Mouse (Mus musculus) kidney, postnatal 0 days (tissue): ENCODE results near the gene Fbxl7. TPM values are rescaled to one million over a fixed set of nuclear protein-coding genes. Genes with fewer than 3 reads are reported as not detected.

Source experiments
- ATAC-seq: fragments of 200-750 bp; cut with Nextera tagmentation; replicated peaks from 2 replicates; pipeline ENCODE4 v1.8.0; 2017; ENCODE audit warnings: low read depth, moderate number of reproducible peaks, moderate TSS enrichment, moderate library complexity; ENCODE audit not compliant: low FRiP score
- DNase-seq: peaks from one replicate; pipeline ENCODE4 v3.0.0-alpha.2; 2016; ENCODE audit warnings: low spot score
- H3K27ac ChIP-seq: fragments of 300-500 bp; sonication (generic); 2 replicates; pipeline ENCODE4 v1.5.1; 2014; ENCODE audit warnings: mild to moderate bottlenecking
- H3K27me3 ChIP-seq: fragments of 300-500 bp; sonication (generic); 2 replicates; pipeline ENCODE4 v1.6.1; 2014; ENCODE audit warnings: low read length, mixed read lengths; ENCODE audit not compliant: insufficient read depth
- H3K36me3 ChIP-seq: fragments of 300-500 bp; sonication (generic); 2 replicates; pipeline ENCODE4 v1.6.1; 2014; ENCODE audit warnings: low read length, mixed read lengths; ENCODE audit not compliant: insufficient read depth
- H3K4me1 ChIP-seq: fragments of 300-500 bp; sonication (generic); replicated peaks from 2 replicates; pipeline ENCODE4 v1.6.1; 2014; ENCODE audit warnings: antibody characterized with exemption, low read length, mixed read lengths; ENCODE audit not compliant: insufficient read depth
- H3K4me2 ChIP-seq: fragments of 300-500 bp; sonication (generic); 2 replicates; pipeline ENCODE4 v1.6.1; 2014; ENCODE audit warnings: mild to moderate bottlenecking, low read length, moderate library complexity, mixed read lengths
- H3K4me3 ChIP-seq: fragments of 300-500 bp; sonication (generic); replicated peaks from 2 replicates; pipeline ENCODE4 v1.5.1; 2014; ENCODE audit warnings: low read depth, low read length
- H3K9ac ChIP-seq: fragments of 300-500 bp; sonication (generic); 2 replicates; pipeline ENCODE4 v1.6.1; 2014; ENCODE audit warnings: low read depth, low read length
- H3K9me3 ChIP-seq: fragments of 300-500 bp; sonication (generic); replicated peaks from 2 replicates; pipeline ENCODE4 v1.6.1; 2016; ENCODE audit warnings: low read length, inconsistent platforms, mixed read lengths
- CTCF ChIP-seq: IDR thresholded peaks from 2 replicates; pipeline ENCODE4 v1.5.1; 2016; ENCODE audit warnings: antibody characterized with exemption, low read depth, mild to moderate bottlenecking, moderate library complexity
- WGBS: fragments of 180-500 bp; shearing (Covaris S2); extraction: QIAGEN DNeasy Blood & Tissue Kit; methylation state at CpG from one replicate; pipeline ENCODE4 v1.1.7; 2014; 5-methylcytosine and 5-hydroxymethylcytosine counted together
- polyA plus RNA-seq: library from polyadenylated mRNA; unstranded; fragments of >200 nt; fragmentation: Nextera tagmentation; extraction: Ambion mirVana; gene quantifications from 2 replicates; pipeline ENCODE4 v1.2.1, GENCODE M21; 2015

Fbxl7 gene
- polyA plus RNA-seq, 1 experiment from 2014 or later: 7.9 TPM

- ATAC-seq: no peak
- Histone ChIP-seq H3K27ac (no peak overlapping the region), H3K9ac (no peak overlapping the region), H3K27me3 (no peaks in the 10 kb centered on the region), H3K9me3 (no peaks in the 10 kb centered on the region), H3K4me3 (no peak overlapping the region), H3K4me2 (no peak overlapping the region), H3K4me1 (no peaks in the 10 kb centered on the region; the same call in 1 of the 2 replicates), H3K36me3 (no peaks in the 10 kb centered on the region)
- TF ChIP-seq CTCF: no peak
- 95% methylated on average over 1 of the region's 1 CpGs for WGBS
- DNase-seq: no peak
Measured at GRCm38 (mm10) chr15:26872234-26872633, 23.1 kb downstream of the Fbxl7 start.

- WGBS: 64% methylated on average over 3 of the region's 3 CpGs
- no peak overlapping the region for H3K4me2 ChIP-seq
Measured at GRCm38 (mm10) chr15:26869197-26869596, 26.2 kb downstream of the Fbxl7 start.

GRCm38 (mm10) chr15:26867521-26867920 is 27.9 kb downstream of the Fbxl7 start:
- no peak for ATAC-seq
- Histone ChIP-seq H3K27me3 (no peaks in the 10 kb centered on the region), H3K36me3 (no peaks in the 10 kb centered on the region), H3K4me2 (no peak overlapping the region), H3K27ac (no peak overlapping the region), H3K4me3 (no peak overlapping the region), H3K9me3 (no peaks in the 10 kb centered on the region), H3K4me1 (no peaks in the 10 kb centered on the region), H3K9ac (no peak overlapping the region)
- WGBS: 78% methylated on average over 5 of the region's 5 CpGs
- no peak for TF ChIP-seq CTCF
- DNase-seq: no peak

More at GRCm38 (mm10) chr15:26869197-26869596, 26.2 kb downstream of the Fbxl7 start:
- Histone ChIP-seq H3K9ac (no peak overlapping the region), H3K4me1 (no peaks in the 10 kb centered on the region), H3K27me3 (no peaks in the 10 kb centered on the region), H3K4me3 (no peak overlapping the region), H3K36me3 (no peaks in the 10 kb centered on the region), H3K9me3 (no peaks in the 10 kb centered on the region), H3K27ac (no peak overlapping the region)
- TF ChIP-seq CTCF: no peak
- DNase-seq (no peak), ATAC-seq (no peak)

GRCm38 (mm10) chr15:26862173-26862572 is 33.2 kb downstream of the Fbxl7 start:
- H3K36me3 ChIP-seq: no peaks in the 10 kb centered on the region
- ATAC-seq (no peak), DNase-seq (no peak)
- WGBS: 72% methylated on average over 2 of the region's 2 CpGs
- no peaks in the 10 kb centered on the region for H3K9me3 ChIP-seq
- no peak overlapping the region for H3K4me3 ChIP-seq
- no peak overlapping the region for H3K9ac ChIP-seq
- no peaks in the 10 kb centered on the region for H3K4me1 ChIP-seq
- no peaks in the 10 kb centered on the region for H3K27me3 ChIP-seq
- H3K4me2 ChIP-seq: no peak overlapping the region
- TF ChIP-seq CTCF: no peak
- H3K27ac ChIP-seq: no peak overlapping the region

GRCm38 (mm10) chr15:26849626-26850025 is 45.8 kb downstream of the Fbxl7 start:
- DNase-seq (no peak), ATAC-seq (no peak)
- Histone ChIP-seq H3K27ac (no peak overlapping the region), H3K27me3 (no peaks in the 10 kb centered on the region), H3K9ac (no peak overlapping the region), H3K36me3 (no peaks in the 10 kb centered on the region), H3K4me3 (no peak overlapping the region), H3K9me3 (no peaks in the 10 kb centered on the region), H3K4me1 (no peaks in the 10 kb centered on the region), H3K4me2 (no peak overlapping the region)
- no peak for TF ChIP-seq CTCF
- WGBS: 65% methylated on average over 1 of the region's 1 CpGs

GRCm38 (mm10) chr15:26842216-26842615 is 53.2 kb downstream of the Fbxl7 start:
- ATAC-seq (no peak), DNase-seq (no peak)
- no peak overlapping the region for H3K9ac ChIP-seq
- no peak for TF ChIP-seq CTCF
- no peak overlapping the region for H3K4me3 ChIP-seq
- H3K27me3 ChIP-seq: no peaks in the 10 kb centered on the region
- H3K36me3 ChIP-seq: no peaks in the 10 kb centered on the region
- no peak overlapping the region for H3K27ac ChIP-seq
- H3K4me1 ChIP-seq: no peaks in the 10 kb centered on the region
- no peak overlapping the region for H3K4me2 ChIP-seq
- no peaks in the 10 kb centered on the region for H3K9me3 ChIP-seq
- WGBS: 63% methylated on average over 6 of the region's 6 CpGs

- no peak for ATAC-seq
- H3K4me1 ChIP-seq: no peaks in the 10 kb centered on the region
- H3K4me2 ChIP-seq: no peak overlapping the region
- WGBS: 97% methylated on average over 1 of the region's 1 CpGs
- H3K27me3 ChIP-seq: no peaks in the 10 kb centered on the region
- H3K9ac ChIP-seq: no peak overlapping the region
- no peaks in the 10 kb centered on the region for H3K36me3 ChIP-seq
- TF ChIP-seq CTCF: no peak
- no peak for DNase-seq
- no peak overlapping the region for H3K4me3 ChIP-seq
- H3K9me3 ChIP-seq: no peaks in the 10 kb centered on the region
- H3K27ac ChIP-seq: no peak overlapping the region
Measured at GRCm38 (mm10) chr15:26838386-26838785, 57.0 kb downstream of the Fbxl7 start.
